Mouse (Mus musculus) frontal cortex, adult 2 months (tissue): ENCODE results near the gene Htr3a. TPM values are rescaled to one million over a fixed set of nuclear protein-coding genes. Genes with fewer than 3 reads are reported as not detected.

ENCODE experiments used
- DNase-seq, 2 experiments: peaks; one replicate each; pipeline ENCODE4 v3.0.0; 2022; ENCODE audit warnings: low spot score in 1 of 2; ENCODE audit errors: extremely low spot score in 1 of 2
- polyA plus RNA-seq: library from polyadenylated mRNA; depleted of rRNA; stranded (reverse); fragments of >200 nt; gene quantifications from 2 replicates; pipeline ENCODE4 v1.2.3, GENCODE M21; 2012; rRNA removed

The Htr3a gene
- polyA plus RNA-seq, 1 experiment: 12.1 TPM

DNA sequence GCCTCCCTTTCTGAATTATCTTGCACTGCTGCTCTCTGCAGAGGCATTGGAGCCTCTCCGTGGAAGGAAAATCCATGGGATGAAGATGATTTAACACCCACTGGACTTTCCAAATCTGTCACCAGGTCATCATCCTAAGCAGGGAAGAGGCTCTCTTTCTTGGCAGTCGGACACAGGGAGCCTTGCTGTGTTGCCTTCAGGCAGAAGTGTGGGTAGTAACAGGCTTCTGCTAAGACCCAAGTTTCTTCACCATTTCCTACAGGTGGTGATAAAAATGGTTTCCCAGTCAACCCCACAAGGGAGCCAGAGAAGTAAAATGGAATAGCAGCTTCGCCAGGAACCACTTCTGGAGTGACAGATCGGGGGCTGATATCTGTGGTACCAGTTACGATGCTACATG lies 61.4 kb downstream of the Htr3a start:
- no peak for DNase-seq

Other genes with a start within 250 kb of the Htr3a start
- 13.4 and 16.1 TPM in 2 replicates for gene Zbtb16, start 74.9 kb downstream of the Htr3a start, polyA plus RNA-seq
- not detected in 2 replicates for gene Htr3b, start 53.9 kb upstream of the Htr3a start, polyA plus RNA-seq
- 57.3 and 58.7 TPM in 2 replicates for gene Usp28, start 74.3 kb upstream of the Htr3a start, polyA plus RNA-seq
- gene Zw10, start 144.5 kb upstream of the Htr3a start, polyA plus RNA-seq: 22.1 and 24.0 TPM in 2 replicates
- gene Tmprss5, start 170.2 kb upstream of the Htr3a start, polyA plus RNA-seq: 6.0 and 6.9 TPM in 2 replicates